ENCODE assay signal across 8 mouse cellular contexts in genomic region chr1:168246968-168247724, GRCm38 (mm10).
DNase-seq lines count a peak whose midpoint lies in the region; ATAC-seq and TF ChIP-seq lines count a peak whose summit lies in the region.

No protein-coding gene starts in this region.

- H3K4me1 ChIP-seq in heart, adult 2 months (ENCODE audit: control insufficient read depth, insufficient read depth, low read length) = peaks cover 6% of the 10 kb centered on the region
- peaks cover 25% of the 10 kb centered on the region; the same call in 1 of the 2 replicates for H3K4me1 ChIP-seq in kidney, postnatal 0 days (replicated peaks; ENCODE audit: insufficient read depth, low read length)
- peaks cover 32% of the 10 kb centered on the region for H3K4me1 ChIP-seq in stomach, embryonic 16.5 days (ENCODE audit: control insufficient read depth, insufficient read depth, low read length)
- H3K4me1 ChIP-seq in liver, postnatal 0 days (ENCODE audit: insufficient read depth) = no peaks in the 10 kb centered on the region

- peak; percentile 59 for DNase-seq in adrenal gland, adult 2 months
- no peak for DNase-seq in adrenal gland, postnatal 4 days (ENCODE audit: low spot score in 2 of 2)
- peak; percentile 25 for DNase-seq in adipocyte (ENCODE audit: low spot score)
- DNase-seq in heart, adult 2 months = peak in 1 of 2 experiments; percentile 39
- DNase-seq in kidney, postnatal 0 days (ENCODE audit: low spot score) = peak; percentile 85
- DNase-seq in layer of hippocampus, postnatal 36 days = no peak
- DNase-seq in liver, postnatal 0 days = no peak

- peak overlapping the region; percentile 65 for H3K27ac ChIP-seq in heart, adult 2 months
- H3K27ac ChIP-seq in kidney, postnatal 0 days = peak overlapping the region; percentile 44; the same call in 1 of the 2 replicates
- peak overlapping the region; percentile 54; the same call in 1 of the 2 replicates for H3K27ac ChIP-seq in stomach, embryonic 16.5 days (ENCODE audit: low read length)
- H3K27ac ChIP-seq in liver, postnatal 0 days (ENCODE audit: low read depth) = no peak overlapping the region

- peak overlapping the region; percentile 12 for H3K9ac ChIP-seq in heart, adult 2 months (ENCODE audit: low read depth, low read length)
- no peak overlapping the region for H3K9ac ChIP-seq in kidney, postnatal 0 days (ENCODE audit: low read depth, low read length)
- no peak overlapping the region for H3K9ac ChIP-seq in stomach, embryonic 16.5 days (ENCODE audit: low read length)
- H3K9ac ChIP-seq in liver, postnatal 0 days (replicated peaks) = no peak overlapping the region

- H3K27me3 ChIP-seq in heart, adult 2 months (ENCODE audit: control insufficient read depth, insufficient read depth, low read length) = no peaks in the 10 kb centered on the region
- no peaks in the 10 kb centered on the region for H3K27me3 ChIP-seq in kidney, postnatal 0 days (ENCODE audit: insufficient read depth, low read length)
- no peaks in the 10 kb centered on the region for H3K27me3 ChIP-seq in stomach, embryonic 16.5 days (ENCODE audit: control insufficient read depth, insufficient read depth, low read length)
- no peaks in the 10 kb centered on the region for H3K27me3 ChIP-seq in liver, postnatal 0 days (ENCODE audit: insufficient read depth, low read length)

- ATAC-seq in kidney, postnatal 0 days (replicated peaks; ENCODE audit: low FRiP score, low read depth) = peak; percentile 58
- ATAC-seq in stomach, embryonic 16.5 days (ENCODE audit: insufficient read depth, low FRiP score) = peak; percentile 33; the same call in 1 of the 2 replicates
- ATAC-seq in liver, postnatal 0 days = no peak

- 0 out of 2 replicates have a peak overlapping the region, but pooled peaks have one; percentile 0 for H3K4me2 ChIP-seq in kidney, postnatal 0 days (ENCODE audit: low read length)
- no peak overlapping the region for H3K4me2 ChIP-seq in stomach, embryonic 16.5 days (ENCODE audit: low read depth, low read length)
- no peak overlapping the region for H3K4me2 ChIP-seq in liver, postnatal 0 days (ENCODE audit: low read depth, low read length)

- TF ChIP-seq POLR2A in heart, adult 2 months (IDR thresholded peaks at IDR 0.05; ENCODE audit: insufficient read depth, low read depth, low read length) = no peak

- 39% methylated on average over 10 of the region's 10 CpGs for WGBS in heart, adult 2 months
- WGBS in kidney, postnatal 0 days = 25% methylated on average over 10 of the region's 10 CpGs
- WGBS in stomach, embryonic 16.5 days = 35% methylated on average over 10 of the region's 10 CpGs
- WGBS in liver, postnatal 0 days (ENCODE audit: insufficient replicate concordance) = 67% methylated on average over 10 of the region's 10 CpGs

- H3K36me3 ChIP-seq in heart, adult 2 months (ENCODE audit: control insufficient read depth, insufficient read depth, low read length) = peaks cover 2% of the 10 kb centered on the region; the same call in 1 of the 2 replicates
- no peaks in the 10 kb centered on the region for H3K36me3 ChIP-seq in kidney, postnatal 0 days (ENCODE audit: insufficient read depth, low read length)
- H3K36me3 ChIP-seq in stomach, embryonic 16.5 days (ENCODE audit: control insufficient read depth, insufficient read depth, low read length) = no peaks in the 10 kb centered on the region
- no peaks in the 10 kb centered on the region for H3K36me3 ChIP-seq in liver, postnatal 0 days (replicated peaks; ENCODE audit: insufficient read depth, low read length)

- no peak for TF ChIP-seq EP300 in heart, adult 2 months (IDR thresholded peaks at IDR 0.05; ENCODE audit: insufficient read depth, low read depth, low read length)
- no peak for TF ChIP-seq EP300 in liver, postnatal 0 days (IDR thresholded peaks at IDR 0.05; ENCODE audit: low read depth)

- peak overlapping the region; percentile 3; the same call in 1 of the 2 replicates for H3K4me3 ChIP-seq in heart, adult 2 months
- no peak overlapping the region for H3K4me3 ChIP-seq in kidney, postnatal 0 days (replicated peaks; ENCODE audit: low read depth, low read length)
- H3K4me3 ChIP-seq in stomach, embryonic 16.5 days (replicated peaks; ENCODE audit: low read length) = no peak overlapping the region
- H3K4me3 ChIP-seq in liver, postnatal 0 days (ENCODE audit: low read depth, low read length) = no peak overlapping the region

- no peak for TF ChIP-seq CTCF in heart, adult 2 months (IDR thresholded peaks at IDR 0.05)
- TF ChIP-seq CTCF in kidney, postnatal 0 days (IDR thresholded peaks at IDR 0.05; ENCODE audit: low read depth) = no peak
- no peak for TF ChIP-seq CTCF in liver, postnatal 0 days (IDR thresholded peaks at IDR 0.05; ENCODE audit: low read depth)

- no peaks in the 10 kb centered on the region for H3K9me3 ChIP-seq in kidney, postnatal 0 days (replicated peaks; ENCODE audit: low read length)
- no peaks in the 10 kb centered on the region for H3K9me3 ChIP-seq in stomach, embryonic 16.5 days (replicated peaks; ENCODE audit: control insufficient read depth, low read length)
- no peaks in the 10 kb centered on the region for H3K9me3 ChIP-seq in liver, postnatal 0 days (ENCODE audit: low read length)

- intact Hi-C loops in heart, adult 2 months (cut with DNase I) = loop anchor here (5.0 kb wide), 1 partner anchor 40 kb away; no protein-coding TSS in a partner anchor

- H3K79me2 ChIP-seq in heart, adult 2 months (replicated peaks; ENCODE audit: control insufficient read depth, insufficient read depth, low read length) = 0 out of 2 replicates have a peak, but pooled peaks cover 3% of the 10 kb centered on the region

Comparison
In these comparisons a context has a peak if more than half of its experiments do, and no peak if none do; other contexts are left out.
1. DNase-seq: peak in adrenal gland, adult 2 months (single experiment), adipocyte (single experiment) and kidney, postnatal 0 days (single experiment); none in adrenal gland, postnatal 4 days (0 of 2), layer of hippocampus, postnatal 36 days (0 of 2) and liver, postnatal 0 days (single experiment).